Mouse (Mus musculus) hindbrain, embryonic 14.5 days (tissue): ENCODE measurements around the gene Actbl2. TPM values are rescaled to one million over a fixed set of nuclear protein-coding genes. Genes with fewer than 3 reads are reported as not detected.

Source experiments
- ATAC-seq: fragments of 200-750 bp; cut with Nextera tagmentation; 2 replicates; pipeline ENCODE4 v1.8.0; 2017; ENCODE audit warnings: moderate number of reproducible peaks, mild to moderate bottlenecking, moderate TSS enrichment, moderate library complexity; ENCODE audit not compliant: low FRiP score
- DNase-seq: peaks from one replicate; pipeline ENCODE4 v3.0.0-alpha.2; 2015; ENCODE audit warnings: low spot score
- H3K27ac ChIP-seq: fragments of 300-500 bp; sonication (generic); 2 replicates; pipeline ENCODE4 v1.5.1; 2014; ENCODE audit warnings: mild to moderate bottlenecking, moderate library complexity
- H3K27me3 ChIP-seq: fragments of 300-500 bp; sonication (generic); 2 replicates; pipeline ENCODE4 v1.6.1; 2014; ENCODE audit warnings: mild to moderate bottlenecking, low read length, mixed read lengths; ENCODE audit not compliant: control insufficient read depth, insufficient read depth
- H3K36me3 ChIP-seq: fragments of 300-500 bp; sonication (generic); replicated peaks from 2 replicates; pipeline ENCODE4 v1.6.1; 2014; ENCODE audit not compliant: control insufficient read depth, insufficient read depth
- H3K4me1 ChIP-seq: fragments of 300-500 bp; sonication (generic); replicated peaks from 2 replicates; pipeline ENCODE4 v1.6.1; 2014; ENCODE audit warnings: antibody characterized with exemption, low read length, mixed read lengths; ENCODE audit not compliant: control insufficient read depth, insufficient read depth
- H3K4me2 ChIP-seq: fragments of 300-500 bp; sonication (generic); replicated peaks from 2 replicates; pipeline ENCODE4 v1.6.1; 2014; ENCODE audit warnings: mild to moderate bottlenecking, moderate library complexity
- H3K4me3 ChIP-seq: fragments of 300-500 bp; sonication (generic); replicated peaks from 2 replicates; pipeline ENCODE4 v1.5.1; 2014; ENCODE audit warnings: mild to moderate bottlenecking, low read length
- H3K9ac ChIP-seq: fragments of 300-500 bp; sonication (generic); 2 replicates; pipeline ENCODE4 v1.6.1; 2014
- H3K9me3 ChIP-seq: fragments of 300-500 bp; sonication (generic); 2 replicates; pipeline ENCODE4 v1.6.1; 2016; ENCODE audit warnings: low read length; ENCODE audit not compliant: control insufficient read depth
- WGBS: fragments of 180-500 bp; shearing (Covaris S2); extraction: QIAGEN DNeasy Blood & Tissue Kit; methylation state at CpG from one replicate; pipeline ENCODE4 v1.1.7; 2014; 5-methylcytosine and 5-hydroxymethylcytosine counted together
- polyA plus RNA-seq: library from polyadenylated mRNA; unstranded; fragments of >200 nt; fragmentation: Nextera tagmentation; extraction: Ambion mirVana; gene quantifications from 2 replicates; pipeline ENCODE4 v1.2.1, GENCODE M21; 2014

Gene Actbl2
- 0.07 TPM in 1 of 2 replicates, not detected in the other for polyA plus RNA-seq

GRCm38 (mm10) chr13:111254713-111255112 lies at the start of gene Actbl2:
Actbl2 (plus strand) TSS chr13:111255013.
- DNase-seq: no peak
- H3K27ac ChIP-seq: no peak within 1 kb of the TSS
- H3K4me3 ChIP-seq: no peak within 1 kb of the TSS
- no peak for ATAC-seq
- H3K9me3 ChIP-seq: no peaks in the 10 kb centered on the region
- no peaks in the 10 kb centered on the region for H3K36me3 ChIP-seq
- no peaks in the 10 kb centered on the region for H3K4me1 ChIP-seq
- H3K9ac ChIP-seq: no peak within 1 kb of the TSS
- 97% methylated on average over 5 of the region's 5 CpGs for WGBS
- H3K4me2 ChIP-seq: no peak within 1 kb of the TSS
- no peaks in the 10 kb centered on the region for H3K27me3 ChIP-seq

DNA sequence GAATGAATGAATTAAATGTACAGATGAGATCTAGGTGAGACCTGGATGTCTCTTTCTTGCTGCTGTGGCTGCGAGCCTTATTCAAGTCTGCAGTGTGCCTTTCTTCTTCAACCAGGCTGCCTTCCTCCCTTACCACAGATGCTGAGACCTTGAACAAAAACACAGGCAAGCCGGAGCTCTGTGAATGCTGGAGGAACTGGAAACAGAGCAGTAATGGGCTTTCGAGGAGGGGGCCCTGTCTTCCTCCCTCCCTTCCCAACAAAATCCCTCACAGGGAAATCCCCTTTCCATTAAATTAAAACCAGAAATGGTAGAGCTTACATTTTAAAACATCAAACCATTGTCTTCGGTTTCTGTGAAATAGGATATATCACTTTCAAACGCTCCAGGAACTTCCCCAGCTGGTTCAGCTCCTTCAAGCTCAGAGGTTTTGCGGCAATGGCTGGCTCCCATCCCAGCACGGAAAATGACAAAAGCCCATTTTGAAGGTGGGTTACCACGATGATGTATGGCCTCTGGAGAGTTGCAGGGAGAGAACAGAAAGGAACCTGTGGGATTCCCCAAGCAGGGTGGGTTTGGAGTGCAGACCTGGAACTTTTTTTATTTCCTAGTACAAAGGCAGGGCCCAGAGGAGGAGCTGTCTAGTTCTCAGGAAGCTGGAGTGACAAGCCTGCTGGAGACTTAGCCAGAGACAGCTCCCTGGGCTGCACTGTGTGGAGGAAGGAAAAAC lies 44.0 kb upstream of the Actbl2 start:
- Histone ChIP-seq H3K4me2 (no peak overlapping the region), H3K27me3 (no peaks in the 10 kb centered on the region), H3K36me3 (no peaks in the 10 kb centered on the region), H3K4me3 (no peak overlapping the region), H3K4me1 (no peaks in the 10 kb centered on the region), H3K27ac (no peak overlapping the region), H3K9me3 (no peaks in the 10 kb centered on the region), H3K9ac (no peak overlapping the region)
- ATAC-seq (no peak), DNase-seq (no peak)
- WGBS: 57% methylated on average over 8 of the region's 8 CpGs

- DNase-seq: no peak
- no peak overlapping the region for H3K9ac ChIP-seq
- ATAC-seq: no peak
- H3K36me3 ChIP-seq: no peaks in the 10 kb centered on the region
- H3K9me3 ChIP-seq: no peaks in the 10 kb centered on the region
- no peak overlapping the region for H3K27ac ChIP-seq
- WGBS: 42% methylated on average over 5 of the region's 5 CpGs
- no peak overlapping the region for H3K4me3 ChIP-seq
- no peak overlapping the region for H3K4me2 ChIP-seq
- H3K27me3 ChIP-seq: no peaks in the 10 kb centered on the region
- H3K4me1 ChIP-seq: no peaks in the 10 kb centered on the region
These were observed 26.0 kb upstream of the Actbl2 start for GRCm38 (mm10) chr13:111228768-111229167.

- no peak overlapping the region for H3K27ac ChIP-seq
- no peaks in the 10 kb centered on the region for H3K27me3 ChIP-seq
- H3K9ac ChIP-seq: no peak overlapping the region
- no peaks in the 10 kb centered on the region for H3K9me3 ChIP-seq
- WGBS: 89% methylated on average over 6 of the region's 6 CpGs
- no peak overlapping the region for H3K4me2 ChIP-seq
- no peak overlapping the region for H3K4me3 ChIP-seq
- no peaks in the 10 kb centered on the region for H3K4me1 ChIP-seq
- no peaks in the 10 kb centered on the region for H3K36me3 ChIP-seq
- no peak for ATAC-seq
- DNase-seq: no peak
These were observed 25.3 kb upstream of the Actbl2 start for GRCm38 (mm10) chr13:111229541-111229940.

- Histone ChIP-seq H3K4me3 (no peak overlapping the region), H3K27ac (no peak overlapping the region), H3K27me3 (no peaks in the 10 kb centered on the region), H3K9ac (no peak overlapping the region), H3K4me1 (no peaks in the 10 kb centered on the region), H3K36me3 (no peaks in the 10 kb centered on the region), H3K9me3 (no peaks in the 10 kb centered on the region), H3K4me2 (no peak overlapping the region)
- 47% methylated on average over 7 of the region's 7 CpGs for WGBS
- ATAC-seq (no peak), DNase-seq (no peak)
These were observed 22.4 kb upstream of the Actbl2 start for GRCm38 (mm10) chr13:111232416-111232815.

GRCm38 (mm10) chr13:111233356-111233755 lies 21.5 kb upstream of the Actbl2 start:
- no peak overlapping the region for H3K9ac ChIP-seq
- H3K27me3 ChIP-seq: no peaks in the 10 kb centered on the region
- no peak overlapping the region for H3K4me3 ChIP-seq
- H3K4me2 ChIP-seq: no peak overlapping the region
- DNase-seq (no peak), ATAC-seq (no peak)
- H3K9me3 ChIP-seq: no peaks in the 10 kb centered on the region
- H3K27ac ChIP-seq: no peak overlapping the region
- no peaks in the 10 kb centered on the region for H3K36me3 ChIP-seq
- 76% methylated on average over 5 of the region's 5 CpGs for WGBS
- no peaks in the 10 kb centered on the region for H3K4me1 ChIP-seq

DNA sequence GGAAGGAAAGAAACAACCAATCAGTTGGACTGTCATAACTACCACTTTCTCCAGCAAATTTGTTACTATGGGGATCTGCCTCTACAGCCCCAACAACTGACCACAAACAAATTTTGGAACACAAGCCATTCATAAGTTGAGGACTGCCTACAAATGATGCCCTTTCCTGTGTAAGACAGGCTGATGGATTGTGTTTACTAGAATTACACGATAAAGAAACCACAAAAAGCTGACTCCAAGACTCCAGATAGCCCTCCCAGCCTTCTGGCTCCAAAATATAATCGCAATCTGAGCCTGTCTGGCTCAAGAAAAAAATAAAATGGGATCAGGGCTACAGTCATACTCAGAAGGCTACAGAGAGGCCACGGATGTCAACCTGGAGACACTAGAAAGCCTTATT lies 20.2 kb upstream of the Actbl2 start:
- Histone ChIP-seq H3K27ac (no peak overlapping the region), H3K36me3 (no peaks in the 10 kb centered on the region), H3K4me2 (no peak overlapping the region), H3K27me3 (no peaks in the 10 kb centered on the region), H3K4me3 (no peak overlapping the region), H3K4me1 (no peaks in the 10 kb centered on the region), H3K9me3 (no peaks in the 10 kb centered on the region), H3K9ac (no peak overlapping the region)
- 84% methylated on average over 3 of the region's 3 CpGs for WGBS
- ATAC-seq (no peak), DNase-seq (no peak)

GRCm38 (mm10) chr13:111235719-111236166 lies 19.1 kb upstream of the Actbl2 start:
- H3K27me3 ChIP-seq: no peaks in the 10 kb centered on the region
- no peak overlapping the region for H3K4me3 ChIP-seq
- peak; percentile 40 for DNase-seq
- ATAC-seq: peak; percentile 79; the same call in 1 of the 2 replicates
- no peak overlapping the region for H3K4me2 ChIP-seq
- H3K4me1 ChIP-seq: no peaks in the 10 kb centered on the region
- no peak overlapping the region for H3K9ac ChIP-seq
- 43% methylated on average over 6 of the region's 6 CpGs for WGBS
- no peaks in the 10 kb centered on the region for H3K36me3 ChIP-seq
- no peak overlapping the region for H3K27ac ChIP-seq
- peaks cover 4% of the 10 kb centered on the region; the same call in 1 of the 2 replicates for H3K9me3 ChIP-seq

GRCm38 (mm10) chr13:111236461-111236864 lies 18.4 kb upstream of the Actbl2 start:
- H3K4me3 ChIP-seq: no peak overlapping the region
- no peak for ATAC-seq
- no peak overlapping the region for H3K9ac ChIP-seq
- H3K9me3 ChIP-seq: peaks cover 4% of the 10 kb centered on the region; the same call in 1 of the 2 replicates
- no peak overlapping the region for H3K4me2 ChIP-seq
- WGBS: 85% methylated on average over 9 of the region's 9 CpGs
- no peaks in the 10 kb centered on the region for H3K36me3 ChIP-seq
- H3K27me3 ChIP-seq: no peaks in the 10 kb centered on the region
- no peak overlapping the region for H3K27ac ChIP-seq
- no peaks in the 10 kb centered on the region for H3K4me1 ChIP-seq
- no peak for DNase-seq
